Mouse (Mus musculus) embryonic facial prominence, embryonic 11.5 days (tissue): ENCODE results near the gene Polr1d. TPM values are rescaled to one million over a fixed set of nuclear protein-coding genes. Genes with fewer than 3 reads are reported as not detected.

Experiments
- ATAC-seq: fragments of 200-750 bp; cut with Nextera tagmentation; replicated peaks from 2 replicates; pipeline ENCODE4 v1.8.0; 2017; ENCODE audit warnings: low read depth; ENCODE audit not compliant: insufficient number of reproducible peaks, low FRiP score, low TSS enrichment
- DNase-seq: peaks from one replicate; pipeline ENCODE4 v3.0.0-alpha.2; 2015; ENCODE audit warnings: low spot score
- H3K27ac ChIP-seq: fragments of 300-500 bp; sonication (generic); replicated peaks from 2 replicates; pipeline ENCODE4 v1.5.1; 2014; ENCODE audit warnings: mild to moderate bottlenecking, low read depth, low read length, control low read depth
- H3K27me3 ChIP-seq: fragments of 300-500 bp; sonication (generic); 2 replicates; pipeline ENCODE4 v1.6.1; 2014; ENCODE audit warnings: mild to moderate bottlenecking, low read length, moderate library complexity, mixed read lengths; ENCODE audit not compliant: control insufficient read depth, insufficient read depth
- H3K36me3 ChIP-seq: fragments of 300-500 bp; sonication (generic); replicated peaks from 2 replicates; pipeline ENCODE4 v1.6.1; 2014; ENCODE audit warnings: low read depth, mild to moderate bottlenecking, low read length, moderate library complexity, mixed read lengths; ENCODE audit not compliant: control insufficient read depth, insufficient read depth
- H3K4me1 ChIP-seq: fragments of 300-500 bp; sonication (generic); 2 replicates; pipeline ENCODE4 v1.6.1; 2014; ENCODE audit warnings: low read length, mixed read lengths; ENCODE audit not compliant: control insufficient read depth, insufficient read depth
- H3K4me2 ChIP-seq: fragments of 300-500 bp; sonication (generic); 2 replicates; pipeline ENCODE4 v1.6.1; 2014; ENCODE audit warnings: low read depth, mild to moderate bottlenecking, control low read depth, low read length, moderate library complexity
- H3K4me3 ChIP-seq: fragments of 300-500 bp; sonication (generic); 2 replicates; pipeline ENCODE4 v1.5.1; 2014; ENCODE audit warnings: low read depth, low read length, control low read depth
- H3K9ac ChIP-seq: fragments of 300-500 bp; sonication (generic); replicated peaks from 2 replicates; pipeline ENCODE4 v1.6.1; 2014; ENCODE audit warnings: mild to moderate bottlenecking, control low read depth, low read length
- H3K9me3 ChIP-seq: fragments of 300-500 bp; sonication (generic); replicated peaks from 2 replicates; pipeline ENCODE4 v1.6.1; 2016; ENCODE audit warnings: mild to moderate bottlenecking, low read length, inconsistent platforms, mixed read lengths; ENCODE audit not compliant: control insufficient read depth
- WGBS: fragments of 180-500 bp; shearing (Covaris S2); extraction: QIAGEN DNeasy Blood & Tissue Kit; methylation state at CpG from one replicate; pipeline ENCODE4 v1.1.7; 2014; 5-methylcytosine and 5-hydroxymethylcytosine counted together
- polyA plus RNA-seq: library from polyadenylated mRNA; unstranded; fragments of >200 nt; fragmentation: Nextera tagmentation; extraction: Ambion mirVana; gene quantifications from 2 replicates; pipeline ENCODE4 v1.2.1, GENCODE M21; 2014

Gene Polr1d
- 124 and 129 TPM in 2 replicates for polyA plus RNA-seq

GRCm38 (mm10) chr5:147076799-147077165 is at the start of gene Polr1d:
Gene Polr1d, plus strand, starts transcription at chr5:147077050.
- no peaks in the 10 kb centered on the region for H3K9me3 ChIP-seq
- H3K9ac ChIP-seq = peak within 1 kb of the TSS; percentile 77
- under 1% methylated on average over 17 of the region's 17 CpGs for WGBS
- DNase-seq (peak; percentile 56), ATAC-seq (peak; percentile 82)
- no peaks in the 10 kb centered on the region for H3K4me1 ChIP-seq
- H3K4me3 ChIP-seq = peak within 1 kb of the TSS; percentile 83
- no peaks in the 10 kb centered on the region for H3K27me3 ChIP-seq
- H3K27ac ChIP-seq = peak within 1 kb of the TSS; percentile 75
- peak within 1 kb of the TSS; percentile 88 for H3K4me2 ChIP-seq
- no peaks in the 10 kb centered on the region for H3K36me3 ChIP-seq

GRCm38 (mm10) chr5:147031281-147031680 is 45.6 kb upstream of the Polr1d start:
- Histone ChIP-seq H3K4me3 (no peak overlapping the region), H3K36me3 (no peaks in the 10 kb centered on the region), H3K27ac (no peak overlapping the region), H3K9me3 (no peaks in the 10 kb centered on the region), H3K4me2 (no peak overlapping the region), H3K27me3 (no peaks in the 10 kb centered on the region), H3K9ac (no peak overlapping the region), H3K4me1 (no peaks in the 10 kb centered on the region)
- ATAC-seq (no peak), DNase-seq (no peak)
- WGBS = 92% methylated on average over 14 of the region's 14 CpGs

- Histone ChIP-seq H3K36me3 (no peaks in the 10 kb centered on the region), H3K9me3 (no peaks in the 10 kb centered on the region), H3K27ac (no peak overlapping the region), H3K4me1 (no peaks in the 10 kb centered on the region), H3K27me3 (no peaks in the 10 kb centered on the region), H3K9ac (no peak overlapping the region), H3K4me3 (no peak overlapping the region), H3K4me2 (no peak overlapping the region)
- 86% methylated on average over 13 of the region's 13 CpGs for WGBS
- ATAC-seq (no peak), DNase-seq (no peak)
These were observed 43.7 kb upstream of the Polr1d start for GRCm38 (mm10) chr5:147033155-147033554.

GRCm38 (mm10) chr5:147034283-147034682 is 42.6 kb upstream of the Polr1d start:
- Histone ChIP-seq H3K27ac (no peak overlapping the region), H3K36me3 (no peaks in the 10 kb centered on the region), H3K27me3 (no peaks in the 10 kb centered on the region), H3K9ac (no peak overlapping the region), H3K4me1 (no peaks in the 10 kb centered on the region; the same call in 1 of the 2 replicates), H3K4me3 (no peak overlapping the region), H3K9me3 (no peaks in the 10 kb centered on the region), H3K4me2 (no peak overlapping the region)
- ATAC-seq (no peak), DNase-seq (no peak)
- 78% methylated on average over 12 of the region's 12 CpGs for WGBS

- no peak overlapping the region for H3K9ac ChIP-seq
- DNase-seq (no peak), ATAC-seq (no peak)
- H3K27ac ChIP-seq = no peak overlapping the region
- no peaks in the 10 kb centered on the region for H3K27me3 ChIP-seq
- no peaks in the 10 kb centered on the region; the same call in 1 of the 2 replicates for H3K4me1 ChIP-seq
- no peak overlapping the region for H3K4me3 ChIP-seq
- H3K36me3 ChIP-seq = no peaks in the 10 kb centered on the region
- no peaks in the 10 kb centered on the region for H3K9me3 ChIP-seq
- no peak overlapping the region for H3K4me2 ChIP-seq
- 90% methylated on average over 6 of the region's 6 CpGs for WGBS
These were observed 41.5 kb upstream of the Polr1d start for GRCm38 (mm10) chr5:147035301-147035700.

GRCm38 (mm10) chr5:147036028-147036427 is 40.8 kb upstream of the Polr1d start:
- Histone ChIP-seq H3K27ac (no peak overlapping the region), H3K4me2 (no peak overlapping the region), H3K9me3 (no peaks in the 10 kb centered on the region), H3K4me1 (no peaks in the 10 kb centered on the region; the same call in 1 of the 2 replicates), H3K27me3 (no peaks in the 10 kb centered on the region), H3K9ac (no peak overlapping the region), H3K4me3 (no peak overlapping the region), H3K36me3 (no peaks in the 10 kb centered on the region)
- 66% methylated on average over 10 of the region's 10 CpGs for WGBS
- DNase-seq (no peak), ATAC-seq (no peak)

- DNase-seq (no peak), ATAC-seq (no peak)
- WGBS = 75% methylated on average over 5 of the region's 5 CpGs
- no peak overlapping the region for H3K27ac ChIP-seq
- H3K9me3 ChIP-seq = no peaks in the 10 kb centered on the region
- H3K36me3 ChIP-seq = no peaks in the 10 kb centered on the region
- H3K4me1 ChIP-seq = no peaks in the 10 kb centered on the region; the same call in 1 of the 2 replicates
- H3K27me3 ChIP-seq = no peaks in the 10 kb centered on the region
- H3K4me3 ChIP-seq = no peak overlapping the region
- H3K4me2 ChIP-seq = no peak overlapping the region
- no peak overlapping the region for H3K9ac ChIP-seq
These were observed 40.2 kb upstream of the Polr1d start for GRCm38 (mm10) chr5:147036661-147037060.

GRCm38 (mm10) chr5:147037601-147038000 is 39.2 kb upstream of the Polr1d start:
- H3K4me1 ChIP-seq = no peaks in the 10 kb centered on the region; the same call in 1 of the 2 replicates
- no peaks in the 10 kb centered on the region for H3K9me3 ChIP-seq
- H3K4me3 ChIP-seq = no peak overlapping the region
- 73% methylated on average over 3 of the region's 3 CpGs for WGBS
- no peaks in the 10 kb centered on the region for H3K27me3 ChIP-seq
- H3K9ac ChIP-seq = no peak overlapping the region
- no peak overlapping the region for H3K4me2 ChIP-seq
- H3K27ac ChIP-seq = no peak overlapping the region
- DNase-seq (no peak), ATAC-seq (no peak)
- H3K36me3 ChIP-seq = no peaks in the 10 kb centered on the region
